Mouse (Mus musculus) intestine, postnatal 0 days (tissue): ENCODE data around the gene Tpr. TPM values are rescaled to one million over a fixed set of nuclear protein-coding genes. Genes with fewer than 3 reads are reported as not detected.
A peak's percentile ranks its signal among the peaks of the same experiment; 100 is the strongest.

ENCODE experiments used
- ATAC-seq: fragments of 200-750 bp; cut with Nextera tagmentation; 2 replicates; pipeline ENCODE4 v1.8.0; 2017; ENCODE audit warnings: mild to moderate bottlenecking, moderate TSS enrichment, moderate library complexity
- H3K27ac ChIP-seq: fragments of 300-500 bp; sonication (generic); 2 replicates; pipeline ENCODE4 v1.5.1; 2014; ENCODE audit warnings: mild to moderate bottlenecking, low read depth, low read length, moderate library complexity
- H3K27me3 ChIP-seq: fragments of 300-500 bp; sonication (generic); replicated peaks from 2 replicates; pipeline ENCODE4 v1.6.1; 2014; ENCODE audit warnings: low read length, mixed read lengths; ENCODE audit not compliant: control insufficient read depth, insufficient read depth
- H3K36me3 ChIP-seq: fragments of 300-500 bp; sonication (generic); 2 replicates; pipeline ENCODE4 v1.6.1; 2014; ENCODE audit warnings: mild to moderate bottlenecking, moderate library complexity; ENCODE audit not compliant: control insufficient read depth, insufficient read depth
- H3K4me1 ChIP-seq: fragments of 300-500 bp; sonication (generic); replicated peaks from 2 replicates; pipeline ENCODE4 v1.6.1; 2014; ENCODE audit warnings: antibody characterized with exemption, low read length, mixed read lengths; ENCODE audit not compliant: control insufficient read depth, insufficient read depth
- H3K4me2 ChIP-seq: fragments of 300-500 bp; sonication (generic); replicated peaks from 2 replicates; pipeline ENCODE4 v1.6.1; 2014; ENCODE audit warnings: low read depth, mild to moderate bottlenecking, moderate library complexity
- H3K4me3 ChIP-seq: fragments of 300-500 bp; sonication (generic); 2 replicates; pipeline ENCODE4 v1.5.1; 2014; ENCODE audit warnings: low read depth, low read length
- H3K9ac ChIP-seq: fragments of 300-500 bp; sonication (generic); 2 replicates; pipeline ENCODE4 v1.6.1; 2014; ENCODE audit warnings: mild to moderate bottlenecking, low read depth, low read length
- H3K9me3 ChIP-seq: fragments of 300-500 bp; sonication (generic); 2 replicates; pipeline ENCODE4 v1.6.1; 2016; ENCODE audit warnings: mixed run types; ENCODE audit not compliant: control insufficient read depth
- CTCF ChIP-seq: sonication (generic); IDR thresholded peaks from 2 replicates; pipeline ENCODE4 v1.5.1; 2016; ENCODE audit warnings: low read depth, mild to moderate bottlenecking, control low read depth, antibody characterized with exemption, moderate library complexity
- WGBS: fragments of 180-500 bp; shearing (Covaris S2); extraction: QIAGEN DNeasy Blood & Tissue Kit; methylation state at CpG from one replicate; pipeline ENCODE4 v1.1.7; 2014; 5-methylcytosine and 5-hydroxymethylcytosine counted together
- polyA plus RNA-seq: library from polyadenylated mRNA; unstranded; fragments of >200 nt; fragmentation: Nextera tagmentation; extraction: Ambion mirVana; gene quantifications from 2 replicates; pipeline ENCODE4 v1.2.1, GENCODE M21; 2015

The Tpr gene
- polyA plus RNA-seq, 1 experiment from 2014 or later: 89.7 TPM

GRCm38 (mm10) chr1:150407285-150407684 is 14.6 kb downstream of the Tpr start:
- WGBS: 73% methylated on average over 9 of the region's 9 CpGs
- H3K4me2 ChIP-seq: no peak overlapping the region
- H3K9me3 ChIP-seq: no peaks in the 10 kb centered on the region
- no peak for ATAC-seq
- H3K36me3 ChIP-seq: peaks cover 63% of the 10 kb centered on the region
- no peak for TF ChIP-seq CTCF
- no peaks in the 10 kb centered on the region for H3K4me1 ChIP-seq
- H3K9ac ChIP-seq: no peak overlapping the region
- H3K27me3 ChIP-seq: no peaks in the 10 kb centered on the region
- H3K4me3 ChIP-seq: no peak overlapping the region
- no peak overlapping the region for H3K27ac ChIP-seq

- no peaks in the 10 kb centered on the region for H3K27me3 ChIP-seq
- no peak overlapping the region for H3K4me2 ChIP-seq
- ATAC-seq: no peak
- WGBS: 97% methylated on average over 6 of the region's 6 CpGs
- H3K9ac ChIP-seq: no peak overlapping the region
- H3K4me1 ChIP-seq: no peaks in the 10 kb centered on the region
- H3K4me3 ChIP-seq: no peak overlapping the region
- TF ChIP-seq CTCF: no peak
- no peak overlapping the region for H3K27ac ChIP-seq
- peaks cover 68% of the 10 kb centered on the region for H3K36me3 ChIP-seq
- no peaks in the 10 kb centered on the region for H3K9me3 ChIP-seq
Observed at GRCm38 (mm10) chr1:150409996-150410395, 17.4 kb downstream of the Tpr start.

GRCm38 (mm10) chr1:150416006-150416405 is 23.4 kb downstream of the Tpr start:
- no peak for ATAC-seq
- Histone ChIP-seq H3K27me3 (no peaks in the 10 kb centered on the region), H3K9me3 (no peaks in the 10 kb centered on the region), H3K4me1 (no peaks in the 10 kb centered on the region), H3K36me3 (peaks cover 68% of the 10 kb centered on the region), H3K9ac (no peak overlapping the region), H3K4me3 (no peak overlapping the region), H3K4me2 (no peak overlapping the region), H3K27ac (no peak overlapping the region)
- no peak for TF ChIP-seq CTCF
- 84% methylated on average over 3 of the region's 3 CpGs for WGBS

GRCm38 (mm10) chr1:150418426-150418825 is 25.8 kb downstream of the Tpr start:
- TF ChIP-seq CTCF: no peak
- WGBS: 94% methylated on average over 4 of the region's 4 CpGs
- no peak overlapping the region for H3K4me3 ChIP-seq
- H3K27me3 ChIP-seq: no peaks in the 10 kb centered on the region
- H3K4me1 ChIP-seq: no peaks in the 10 kb centered on the region
- H3K36me3 ChIP-seq: peaks cover 73% of the 10 kb centered on the region
- ATAC-seq: no peak
- H3K4me2 ChIP-seq: no peak overlapping the region
- H3K9ac ChIP-seq: no peak overlapping the region
- no peak overlapping the region for H3K27ac ChIP-seq
- no peaks in the 10 kb centered on the region for H3K9me3 ChIP-seq

- Histone ChIP-seq H3K27me3 (no peaks in the 10 kb centered on the region), H3K27ac (peak overlapping the region; percentile 35; the same call in 1 of the 2 replicates), H3K36me3 (peaks cover 75% of the 10 kb centered on the region), H3K9me3 (no peaks in the 10 kb centered on the region), H3K4me3 (no peak overlapping the region), H3K4me2 (no peak overlapping the region), H3K4me1 (no peaks in the 10 kb centered on the region), H3K9ac (no peak overlapping the region)
- ATAC-seq: no peak
- no peak for TF ChIP-seq CTCF
- 90% methylated on average over 9 of the region's 9 CpGs for whole genome bisulfite sequencing
Observed at GRCm38 (mm10) chr1:150425665-150426064, 33.0 kb downstream of the Tpr start.

GRCm38 (mm10) chr1:150426216-150426615 is 33.6 kb downstream of the Tpr start:
- peaks cover 76% of the 10 kb centered on the region for H3K36me3 ChIP-seq
- H3K4me1 ChIP-seq: no peaks in the 10 kb centered on the region
- H3K27me3 ChIP-seq: no peaks in the 10 kb centered on the region
- no peak for TF ChIP-seq CTCF
- no peak for ATAC-seq
- no peak overlapping the region for H3K4me2 ChIP-seq
- H3K9ac ChIP-seq: no peak overlapping the region
- no peaks in the 10 kb centered on the region for H3K9me3 ChIP-seq
- no peak overlapping the region for H3K4me3 ChIP-seq
- no peak overlapping the region for H3K27ac ChIP-seq
- 79% methylated on average over 3 of the region's 3 CpGs for WGBS

- Histone ChIP-seq H3K27ac (no peak overlapping the region), H3K9ac (no peak overlapping the region), H3K9me3 (no peaks in the 10 kb centered on the region), H3K36me3 (peaks cover 76% of the 10 kb centered on the region), H3K4me2 (no peak overlapping the region), H3K27me3 (no peaks in the 10 kb centered on the region), H3K4me1 (no peaks in the 10 kb centered on the region), H3K4me3 (no peak overlapping the region)
- no peak for ATAC-seq
- WGBS: 72% methylated on average over 3 of the region's 3 CpGs
- TF ChIP-seq CTCF: no peak
Observed at GRCm38 (mm10) chr1:150438641-150439040, 46.0 kb downstream of the Tpr start.
